Mouse (Mus musculus) left cerebral cortex, adult 18-20 months (tissue): Measurements from ENCODE around the gene Actr1a. TPM values are rescaled to one million over a fixed set of nuclear protein-coding genes. Genes with fewer than 3 reads are reported as not detected.

Experiments
- DNase-seq, 2 experiments: peaks; one replicate each; pipeline ENCODE4 v3.0.0; 2021 to 2022; ENCODE audit warnings: low spot score in 2 of 2, mixed read lengths in 1 of 2
- microRNA-seq, 2 experiments: library from miRNA; unstranded; fragments of <30 nt; microRNA quantifications; one replicate each; pipeline ENCODE4 v1.2.0; 2021
- total RNA-seq, 2 experiments: library from RNA; stranded (reverse); gene quantifications; 2 replicates each; pipeline ENCODE4 v1.2.3; 2021

The Actr1a gene
- total RNA-seq, 2 experiments from 2014 or later: 196 to 198 TPM

DNA sequence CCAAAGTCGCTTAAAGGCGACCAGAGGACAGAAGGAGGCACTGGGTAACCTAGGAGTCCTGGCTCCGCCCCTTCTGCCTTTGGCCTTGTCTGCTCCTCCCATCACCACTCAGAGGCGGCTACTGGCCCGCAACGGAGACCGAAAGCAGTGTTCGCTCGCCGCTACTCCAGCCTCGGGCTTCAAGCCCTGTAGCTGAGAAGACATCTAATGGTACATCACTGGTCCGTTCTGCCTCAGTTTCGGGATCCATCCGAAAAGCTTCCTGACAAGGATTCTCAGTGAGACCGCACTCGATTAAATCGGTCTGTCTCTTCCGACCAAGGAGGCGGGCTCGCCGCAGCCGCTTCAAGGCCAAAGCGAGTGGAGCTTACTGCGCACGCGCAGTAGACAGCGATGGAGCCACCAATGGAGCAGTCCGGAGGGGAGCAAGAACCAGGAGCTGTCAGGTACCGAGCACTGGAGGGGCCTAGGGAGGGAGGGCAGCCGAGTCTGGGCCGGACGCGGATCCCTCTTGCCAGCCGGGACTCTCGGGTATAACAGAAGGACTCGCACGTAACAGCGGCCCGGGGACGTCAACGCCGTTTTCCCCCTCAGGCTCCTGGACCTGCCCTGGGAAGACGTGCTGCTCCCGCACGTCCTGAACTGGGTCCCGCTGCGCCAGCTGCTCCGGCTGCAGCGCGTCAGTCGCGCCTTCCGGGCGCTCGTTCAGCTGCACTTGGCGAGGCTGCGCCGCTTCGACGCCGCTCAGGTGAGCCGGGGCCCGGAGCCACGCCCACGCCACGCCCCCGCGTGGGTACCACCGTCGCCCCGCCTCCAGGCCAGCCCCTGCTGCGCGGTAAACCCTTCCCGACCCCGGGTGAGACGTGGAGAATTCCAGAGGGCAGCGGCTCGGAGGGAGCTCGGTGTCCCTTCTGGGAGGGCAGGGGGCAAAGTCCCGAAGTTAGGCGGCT is 67.2 kb downstream of the Actr1a start, which contains the start of gene Fbxl15:
TSS of gene Fbxl15 (plus strand) at position 104 of the 950 bp plus-strand sequence.
- DNase-seq: peak; percentile 90 to 93

DNA sequence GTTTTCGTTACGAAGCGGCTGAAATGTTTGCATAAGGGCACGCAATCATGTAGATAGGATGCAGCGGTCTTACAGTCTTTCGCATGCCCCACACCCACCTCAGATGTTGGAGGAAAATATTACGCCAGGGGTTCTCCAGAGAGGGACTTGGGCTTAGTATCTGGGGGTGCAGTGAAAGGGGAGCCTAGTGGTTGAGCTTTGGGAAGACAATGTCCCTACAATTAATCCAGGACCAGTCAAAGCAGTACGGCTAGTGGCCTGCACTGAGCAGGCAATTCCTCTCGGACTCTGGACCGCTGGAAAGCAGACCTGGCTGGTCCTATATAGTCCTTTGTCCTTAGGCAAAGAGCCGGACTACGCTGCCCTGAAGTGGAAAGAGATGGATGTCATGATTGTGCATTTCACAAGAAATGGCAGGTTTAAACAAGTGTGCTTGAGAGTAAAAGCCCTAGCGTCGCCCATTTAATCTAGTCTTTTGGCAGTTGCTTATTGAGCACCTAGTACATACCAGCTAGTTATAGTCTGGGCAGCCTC is 68.0 kb downstream of the Actr1a start:
- no peak for DNase-seq

Small RNA genes lying within 50 kb of the gene (microRNA-seq; reads per million reads assigned to microRNA genes)
- gene Mir146b: 2.2 to 5.1 reads per million in 2 experiments

Other genes starting within 250 kb of the Actr1a start
- not detected for gene Pitx3, start 247.4 kb downstream of the Actr1a start, total RNA-seq
- gene Gbf1, start 243.2 kb downstream of the Actr1a start, total RNA-seq: 10 to 100 TPM; 84.6 to 86.4 TPM
- gene Nfkb2, start 91.4 kb downstream of the Actr1a start, total RNA-seq: 1 to 10 TPM; 1.9 to 2.1 TPM
- gene Psd, start 68.6 kb downstream of the Actr1a start, total RNA-seq: 100 to 1,000 TPM; 612 to 681 TPM
- gene Fbxl15, start 67.6 kb downstream of the Actr1a start, total RNA-seq: 10 to 100 TPM; 30.0 to 31.1 TPM
- 100 to 1,000 TPM; 199 to 202 TPM for gene Cuedc2, start 57.0 kb downstream of the Actr1a start, total RNA-seq
- 10 to 100 TPM; 22.7 to 26.4 TPM for gene Mfsd13a, start 54.6 kb downstream of the Actr1a start, total RNA-seq
- under 1 TPM; 0.79 to 0.98 TPM for gene 2310034G01Rik, start 45.4 kb downstream of the Actr1a start, total RNA-seq
- gene Sufu, start 1.1 kb upstream of the Actr1a start, total RNA-seq: 10 to 100 TPM; 18.4 to 18.6 TPM
- 100 to 1,000 TPM; 119 to 120 TPM for gene Trim8, start 106.0 kb upstream of the Actr1a start, total RNA-seq
- 100 to 1,000 TPM; 122 to 128 TPM for gene Arl3, start 177.4 kb upstream of the Actr1a start, total RNA-seq
- 1 to 10 TPM; 3.5 to 5.6 TPM for gene Sfxn2, start 177.6 kb upstream of the Actr1a start, total RNA-seq
- gene Wbp1l, start 203.3 kb upstream of the Actr1a start, total RNA-seq: 10 to 100 TPM; 34.9 to 37.9 TPM